Mouse (Mus musculus): ENCODE data around the gene Sycp3. TPM values are rescaled to one million over a fixed set of nuclear protein-coding genes. Genes with fewer than 3 reads are reported as not detected.
"Not testable (repeated sequence)": the region's sequence is repeated elsewhere in the genome, so short reads cannot be mapped to it uniquely, and the experiment has no call there.

Sycp3 gene
- polyA plus RNA-seq, 1 experiment = 0.23 TPM

- TF ChIP-seq POLR2A (IDR thresholded peaks at IDR 0.05; ENCODE audit: borderline replicate concordance, extremely low read depth, insufficient read depth, insufficient read length, poor library complexity, severe bottlenecking) (no peak), CTCF (IDR thresholded peaks at IDR 0.05; ENCODE audit: borderline replicate concordance, extremely low read depth, insufficient read depth, insufficient read length) (no peak)
- no peak for DNase-seq (ENCODE audit: low read depth)
Measured at GRCm38 (mm10) chr10:88451990-88452389, 7.4 kb upstream of the Sycp3 start.

- DNase-seq (ENCODE audit: low read depth) = no peak
- TF ChIP-seq POLR2A (IDR thresholded peaks at IDR 0.05; ENCODE audit: borderline replicate concordance, extremely low read depth, insufficient read depth, insufficient read length, poor library complexity, severe bottlenecking) (no peak), CTCF (IDR thresholded peaks at IDR 0.05; ENCODE audit: borderline replicate concordance, extremely low read depth, insufficient read depth, insufficient read length) (no peak)
Measured at GRCm38 (mm10) chr10:88457816-88458215, 1.6 kb upstream of the Sycp3 start.

DNA sequence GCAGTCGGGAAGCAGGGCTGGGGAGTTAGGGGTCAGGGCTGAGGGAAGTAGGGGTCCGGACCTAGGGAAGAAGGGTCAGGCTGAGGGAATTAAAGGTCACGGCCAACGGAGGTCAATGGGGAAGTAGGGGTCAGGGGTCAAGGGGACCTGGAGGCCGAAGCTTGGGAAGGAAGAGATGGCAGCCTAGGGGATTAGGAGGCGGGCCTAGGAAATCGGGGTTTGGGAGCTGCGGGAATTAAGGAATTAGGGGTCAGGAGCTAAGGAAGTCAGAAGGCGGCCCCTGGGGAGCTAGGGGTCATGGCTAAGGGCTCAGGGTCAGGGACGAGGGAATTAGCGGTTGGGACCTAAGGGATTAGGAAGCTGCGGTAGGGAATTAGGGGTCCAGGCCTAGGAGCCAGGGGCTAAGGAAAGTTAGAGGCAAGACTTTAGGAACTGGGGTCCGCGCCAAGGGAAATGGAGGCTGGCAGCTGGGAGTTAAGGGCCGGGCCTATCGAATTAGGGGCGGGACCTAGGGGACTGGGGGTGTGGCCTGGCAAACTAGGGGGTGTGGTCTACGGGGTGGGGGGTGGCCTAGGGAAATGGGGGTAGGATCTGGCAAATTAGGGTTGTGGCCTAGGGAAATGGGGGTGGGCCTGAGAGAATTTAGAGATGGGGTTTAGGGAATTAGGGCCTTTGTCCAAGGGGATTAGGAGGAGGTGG is 902 bp downstream of the Sycp3 start:
- TF ChIP-seq CTCF (IDR thresholded peaks at IDR 0.05; ENCODE audit: borderline replicate concordance, extremely low read depth, insufficient read depth, insufficient read length) = no peak
- TF ChIP-seq POLR2A (IDR thresholded peaks at IDR 0.05; ENCODE audit: borderline replicate concordance, extremely low read depth, insufficient read depth, insufficient read length, poor library complexity, severe bottlenecking) = no peak
- no peak for DNase-seq (ENCODE audit: low read depth)

DNA sequence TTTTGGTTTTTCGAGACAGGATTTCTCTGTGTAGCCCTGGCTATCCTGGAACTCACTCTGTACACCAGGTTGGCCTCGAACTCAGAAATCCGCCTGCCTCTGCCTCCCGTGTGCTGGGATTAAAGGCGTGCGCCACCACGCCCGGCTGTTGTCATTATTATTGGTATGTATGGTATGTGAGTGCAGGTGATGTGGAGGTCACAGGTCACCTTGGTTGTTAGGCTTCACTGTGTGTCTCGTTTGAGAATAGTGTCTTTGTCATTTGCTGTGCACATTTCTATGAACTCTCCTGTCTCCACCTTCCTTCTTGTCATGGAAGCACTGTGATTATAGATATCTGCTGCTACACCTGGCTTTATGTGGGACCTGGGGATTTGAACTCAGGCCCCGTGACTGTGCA is 23.5 kb downstream of the Sycp3 start:
- DNase-seq (ENCODE audit: low read depth) = not testable (repeated sequence)

DNA sequence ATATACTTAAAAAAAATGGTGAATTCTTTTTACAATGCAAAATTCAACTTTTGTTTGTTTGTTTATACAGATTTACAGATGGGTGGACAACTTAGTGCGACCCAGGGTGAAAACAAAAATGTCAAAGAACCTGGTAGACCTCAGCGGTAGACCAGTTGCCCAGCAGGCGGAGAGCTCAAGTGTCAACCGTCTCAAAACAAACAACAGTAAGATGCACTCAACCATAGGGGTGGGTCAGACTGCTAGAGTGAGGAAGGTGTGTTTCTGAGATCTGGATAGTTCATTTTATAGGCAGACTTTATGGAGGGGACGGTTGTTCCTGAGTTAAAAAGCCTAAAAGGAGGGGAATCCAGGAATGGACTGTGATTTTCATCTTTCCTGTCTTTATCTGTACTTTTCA is 29.3 kb downstream of the Sycp3 start:
- TF ChIP-seq POLR2A (IDR thresholded peaks at IDR 0.05; ENCODE audit: borderline replicate concordance, extremely low read depth, insufficient read depth, insufficient read length, poor library complexity, severe bottlenecking) (no peak), CTCF (IDR thresholded peaks at IDR 0.05; ENCODE audit: borderline replicate concordance, extremely low read depth, insufficient read depth, insufficient read length) (no peak)
- no peak for DNase-seq (ENCODE audit: low read depth)

- DNase-seq (ENCODE audit: low read depth) = no peak
- no peak for TF ChIP-seq CTCF (IDR thresholded peaks at IDR 0.05; ENCODE audit: borderline replicate concordance, extremely low read depth, insufficient read depth, insufficient read length)
- no peak for TF ChIP-seq POLR2A (IDR thresholded peaks at IDR 0.05; ENCODE audit: borderline replicate concordance, extremely low read depth, insufficient read depth, insufficient read length, poor library complexity, severe bottlenecking)
Measured at GRCm38 (mm10) chr10:88491632-88492031, 32.3 kb downstream of the Sycp3 start.

DNA sequence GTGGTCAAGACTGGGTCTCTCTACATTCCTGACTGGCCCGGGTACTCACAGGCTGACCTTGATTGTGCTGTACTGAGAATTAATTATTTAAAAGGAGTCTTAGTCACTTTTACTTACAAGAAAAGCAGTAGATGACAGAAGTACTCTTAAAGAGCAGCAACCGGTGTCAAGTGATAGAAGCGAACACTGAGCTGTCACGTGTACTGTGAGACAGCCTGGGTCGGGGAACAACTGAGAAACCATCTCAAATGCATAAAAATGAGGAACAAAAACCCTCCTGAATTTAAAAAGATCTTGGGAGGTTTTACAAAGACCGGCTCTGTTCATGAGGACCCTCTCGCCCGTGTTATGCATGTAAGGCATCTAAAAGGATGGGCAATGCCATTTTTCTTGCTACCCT is 33.3 kb downstream of the Sycp3 start:
- peak; percentile 9 for DNase-seq (ENCODE audit: low read depth)
- TF ChIP-seq POLR2A (IDR thresholded peaks at IDR 0.05; ENCODE audit: borderline replicate concordance, extremely low read depth, insufficient read depth, insufficient read length, poor library complexity, severe bottlenecking) = no peak
- no peak for TF ChIP-seq CTCF (IDR thresholded peaks at IDR 0.05; ENCODE audit: borderline replicate concordance, extremely low read depth, insufficient read depth, insufficient read length)

DNA sequence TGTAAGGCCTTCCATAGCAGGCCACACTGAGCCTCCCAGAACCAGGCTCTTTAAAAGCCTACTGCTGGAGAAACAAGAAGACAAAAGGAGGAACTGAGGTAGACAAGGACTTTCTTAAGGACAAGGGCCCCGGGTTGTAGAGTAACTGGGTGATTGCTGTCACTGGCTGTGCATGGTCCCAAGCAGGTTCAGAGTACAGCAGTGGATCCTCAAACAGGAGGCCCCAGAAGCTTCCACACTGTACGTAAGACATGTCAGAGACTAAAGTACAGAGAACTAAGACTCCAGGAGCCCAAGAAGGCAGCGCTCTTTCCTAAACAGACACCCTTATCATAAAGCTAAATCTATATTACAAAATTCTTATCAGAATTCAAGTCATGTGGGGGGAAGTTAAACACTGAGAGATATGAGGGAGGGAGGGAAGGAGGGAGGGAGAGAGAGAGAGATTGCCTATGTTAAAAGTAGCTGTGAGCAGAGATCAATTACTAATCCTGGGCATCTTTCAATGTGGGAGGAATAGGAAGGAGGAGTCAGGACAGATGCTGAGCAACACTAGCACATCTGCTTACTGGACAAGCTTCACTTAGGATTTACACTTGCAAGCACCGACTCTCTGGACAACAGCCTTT is 35.7 kb downstream of the Sycp3 start:
- TF ChIP-seq CTCF (IDR thresholded peaks at IDR 0.05; ENCODE audit: borderline replicate concordance, extremely low read depth, insufficient read depth, insufficient read length) (no peak), POLR2A (IDR thresholded peaks at IDR 0.05; ENCODE audit: borderline replicate concordance, extremely low read depth, insufficient read depth, insufficient read length, poor library complexity, severe bottlenecking) (no peak)
- DNase-seq (ENCODE audit: low read depth) = no peak

DNA sequence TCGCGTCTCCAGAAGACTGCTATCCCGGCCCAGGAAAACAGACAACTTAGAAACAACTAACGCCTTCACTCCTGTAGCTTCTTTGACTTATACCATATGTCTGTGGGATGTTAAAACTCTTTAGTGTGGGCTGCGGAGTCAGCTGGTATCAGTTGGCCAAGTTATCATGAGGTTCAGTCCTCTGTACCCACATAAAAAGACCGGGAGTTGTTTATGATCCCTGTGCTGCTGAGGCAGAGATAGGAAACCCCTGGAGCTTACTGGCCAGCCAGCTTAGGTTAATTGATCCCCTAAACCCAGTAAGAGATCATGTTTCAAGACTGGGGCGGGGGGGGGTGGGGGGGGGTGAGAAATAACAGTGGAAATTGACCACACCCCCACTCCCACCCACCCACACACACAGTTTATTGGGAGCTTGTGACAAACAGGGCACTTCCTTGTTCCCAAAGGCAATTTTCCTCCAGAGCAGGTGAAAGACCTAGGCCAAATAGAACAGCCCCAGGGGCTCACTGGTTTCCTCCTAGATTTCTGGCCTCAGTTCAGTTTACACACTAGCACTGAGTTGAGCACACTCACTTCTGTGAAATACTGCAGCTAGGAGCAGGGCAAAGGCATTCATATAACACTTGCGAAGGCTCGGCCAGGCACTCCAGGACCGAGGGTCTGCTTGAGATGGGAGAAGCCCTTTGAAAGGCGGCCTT is 37.6 kb downstream of the Sycp3 start:
- TF ChIP-seq CTCF (IDR thresholded peaks at IDR 0.05; ENCODE audit: borderline replicate concordance, extremely low read depth, insufficient read depth, insufficient read length) (no peak), POLR2A (IDR thresholded peaks at IDR 0.05; ENCODE audit: borderline replicate concordance, extremely low read depth, insufficient read depth, insufficient read length, poor library complexity, severe bottlenecking) (no peak)
- no peak for DNase-seq (ENCODE audit: low read depth)

GRCm38 (mm10) chr10:88499993-88500392 is 40.6 kb downstream of the Sycp3 start:
- TF ChIP-seq POLR2A (IDR thresholded peaks at IDR 0.05; ENCODE audit: borderline replicate concordance, extremely low read depth, insufficient read depth, insufficient read length, poor library complexity, severe bottlenecking) (no peak), CTCF (IDR thresholded peaks at IDR 0.05; ENCODE audit: borderline replicate concordance, extremely low read depth, insufficient read depth, insufficient read length) (no peak)
- no peak for DNase-seq (ENCODE audit: low read depth)

GRCm38 (mm10) chr10:88501370-88501769 is 42.0 kb downstream of the Sycp3 start:
- DNase-seq (ENCODE audit: low read depth) = no peak
- TF ChIP-seq POLR2A (IDR thresholded peaks at IDR 0.05; ENCODE audit: borderline replicate concordance, extremely low read depth, insufficient read depth, insufficient read length, poor library complexity, severe bottlenecking) (no peak), CTCF (IDR thresholded peaks at IDR 0.05; ENCODE audit: borderline replicate concordance, extremely low read depth, insufficient read depth, insufficient read length) (no peak)
